Mouse (Mus musculus) heart, postnatal 0 days (tissue): Measurements from ENCODE around the gene Acacb. TPM values are rescaled to one million over a fixed set of nuclear protein-coding genes. Genes with fewer than 3 reads are reported as not detected.

ENCODE experiments used
- ATAC-seq: fragments of 200-750 bp; cut with Nextera tagmentation; 2 replicates; pipeline ENCODE4 v1.8.0; 2017; ENCODE audit warnings: low read depth, moderate number of reproducible peaks, moderate library complexity; ENCODE audit not compliant: insufficient read depth
- DNase-seq: peaks from one replicate; pipeline ENCODE4 v3.0.0-alpha.2; 2016; ENCODE audit warnings: low spot score
- H3K27ac ChIP-seq: fragments of 300-500 bp; sonication (generic); 2 replicates; pipeline ENCODE4 v1.5.1; 2014; ENCODE audit warnings: low read depth, mild to moderate bottlenecking
- H3K27me3 ChIP-seq: fragments of 300-500 bp; sonication (generic); 2 replicates; pipeline ENCODE4 v1.6.1; 2014; ENCODE audit warnings: low read length, mixed read lengths; ENCODE audit not compliant: control insufficient read depth, insufficient read depth
- H3K36me3 ChIP-seq: fragments of 300-500 bp; sonication (generic); replicated peaks from 2 replicates; pipeline ENCODE4 v1.6.1; 2014; ENCODE audit warnings: low read length, mixed read lengths; ENCODE audit not compliant: control insufficient read depth, insufficient read depth
- H3K4me1 ChIP-seq: fragments of 300-500 bp; sonication (generic); 2 replicates; pipeline ENCODE4 v1.6.1; 2014; ENCODE audit warnings: antibody characterized with exemption; ENCODE audit not compliant: control insufficient read depth, insufficient read depth
- H3K4me2 ChIP-seq: fragments of 300-500 bp; sonication (generic); 2 replicates; pipeline ENCODE4 v1.6.1; 2014; ENCODE audit warnings: low read depth, mild to moderate bottlenecking, low read length, moderate library complexity
- H3K4me3 ChIP-seq: fragments of 300-500 bp; sonication (generic); 2 replicates; pipeline ENCODE4 v1.5.1; 2014; ENCODE audit warnings: low read depth, low read length
- H3K9ac ChIP-seq: fragments of 300-500 bp; sonication (generic); replicated peaks from 2 replicates; pipeline ENCODE4 v1.6.1; 2014; ENCODE audit warnings: low read depth, low read length, mixed read lengths
- H3K9me3 ChIP-seq: fragments of 300-500 bp; sonication (generic); replicated peaks from 2 replicates; pipeline ENCODE4 v1.6.1; 2016; ENCODE audit warnings: low read length; ENCODE audit not compliant: control insufficient read depth
- CTCF ChIP-seq: IDR thresholded peaks from 2 replicates; pipeline ENCODE4 v1.5.1; 2016; ENCODE audit warnings: antibody characterized with exemption, control low read depth, low read depth
- EP300 ChIP-seq: IDR thresholded peaks from 2 replicates; pipeline ENCODE4 v1.6.1; 2016; ENCODE audit warnings: antibody characterized with exemption, low read depth
- WGBS: fragments of 180-500 bp; shearing (Covaris S2); extraction: QIAGEN DNeasy Blood & Tissue Kit; methylation state at CpG from one replicate; pipeline ENCODE4 v1.1.7; 2014; 5-methylcytosine and 5-hydroxymethylcytosine counted together
- polyA plus RNA-seq: library from polyadenylated mRNA; unstranded; fragments of >200 nt; fragmentation: Nextera tagmentation; extraction: Ambion mirVana; gene quantifications from 2 replicates; pipeline ENCODE4 v1.2.1, GENCODE M21; 2015
- total RNA-seq: library from RNA; depleted of rRNA; stranded (reverse); fragments of >200 nt; gene quantifications from 2 replicates; pipeline ENCODE4 v1.2.3, GENCODE M21; 2014; ENCODE audit warnings: low replicate concordance

Gene Acacb
- total and polyA plus RNA-seq, 2 experiments from 2014 or later, result 17.5 to 70.1 TPM

GRCm38 (mm10) chr5:114273693-114274402 lies 127.5 kb downstream of the Acacb start, which contains the start of gene Foxn4:
Gene Foxn4 (minus strand): TSS chr5:114273807.
- no peak for TF ChIP-seq CTCF
- no peak for TF ChIP-seq EP300
- ATAC-seq, result no peak
- peak within 1 kb of the TSS; percentile 51 for H3K4me2 ChIP-seq
- H3K9ac ChIP-seq, result no peak within 1 kb of the TSS
- no peak for DNase-seq
- H3K27ac ChIP-seq, result no peak within 1 kb of the TSS
- H3K36me3 ChIP-seq, result no peaks in the 10 kb centered on the region
- peaks cover 98% of the 10 kb centered on the region for H3K27me3 ChIP-seq
- no peaks in the 10 kb centered on the region for H3K4me1 ChIP-seq
- no peaks in the 10 kb centered on the region for H3K9me3 ChIP-seq
- peak within 1 kb of the TSS; percentile 31 for H3K4me3 ChIP-seq
- WGBS, result under 1% methylated on average over 52 of the region's 56 CpGs

- 22% methylated on average over 8 of the region's 8 CpGs for WGBS
- DNase-seq, result no peak
- no peak for ATAC-seq
- Histone ChIP-seq H3K9me3 (no peaks in the 10 kb centered on the region), H3K27ac (no peak overlapping the region), H3K36me3 (no peaks in the 10 kb centered on the region), H3K27me3 (peaks cover 93% of the 10 kb centered on the region), H3K4me1 (no peaks in the 10 kb centered on the region), H3K4me2 (no peak overlapping the region), H3K4me3 (no peak overlapping the region), H3K9ac (no peak overlapping the region)
- TF ChIP-seq EP300 (no peak), CTCF (no peak)
Observed at GRCm38 (mm10) chr5:114275339-114275738, 129.0 kb downstream of the Acacb start.

GRCm38 (mm10) chr5:114275991-114276390 lies 129.7 kb downstream of the Acacb start:
- ATAC-seq (no peak), DNase-seq (no peak)
- Histone ChIP-seq H3K9me3 (no peaks in the 10 kb centered on the region), H3K4me3 (no peak overlapping the region), H3K4me2 (no peak overlapping the region), H3K27ac (no peak overlapping the region), H3K27me3 (peaks cover 87% of the 10 kb centered on the region), H3K4me1 (no peaks in the 10 kb centered on the region), H3K9ac (no peak overlapping the region), H3K36me3 (no peaks in the 10 kb centered on the region)
- TF ChIP-seq CTCF, result no peak
- 47% methylated on average over 16 of the region's 16 CpGs for WGBS

- peaks cover 55% of the 10 kb centered on the region for H3K27me3 ChIP-seq
- H3K27ac ChIP-seq, result no peak overlapping the region
- H3K36me3 ChIP-seq, result no peaks in the 10 kb centered on the region
- no peak for DNase-seq
- 44% methylated on average over 12 of the region's 12 CpGs for WGBS
- TF ChIP-seq CTCF (no peak), EP300 (no peak)
- H3K4me2 ChIP-seq, result no peak overlapping the region
- no peak overlapping the region for H3K9ac ChIP-seq
- no peaks in the 10 kb centered on the region for H3K9me3 ChIP-seq
- no peak overlapping the region for H3K4me3 ChIP-seq
- H3K4me1 ChIP-seq, result no peaks in the 10 kb centered on the region
- ATAC-seq, result no peak
Observed at GRCm38 (mm10) chr5:114279382-114280143, 133.2 kb downstream of the Acacb start.

- peaks cover 28% of the 10 kb centered on the region for H3K27me3 ChIP-seq
- TF ChIP-seq EP300, result no peak
- TF ChIP-seq CTCF, result no peak
- ATAC-seq (no peak), DNase-seq (no peak)
- H3K9ac ChIP-seq, result no peak overlapping the region
- no peaks in the 10 kb centered on the region for H3K9me3 ChIP-seq
- H3K4me1 ChIP-seq, result no peaks in the 10 kb centered on the region
- H3K27ac ChIP-seq, result no peak overlapping the region
- H3K4me2 ChIP-seq, result no peak overlapping the region
- no peaks in the 10 kb centered on the region for H3K36me3 ChIP-seq
- 23% methylated on average over 6 of the region's 6 CpGs for WGBS
- H3K4me3 ChIP-seq, result no peak overlapping the region
Observed at GRCm38 (mm10) chr5:114282346-114282745, 136.0 kb downstream of the Acacb start.
